Comparison of ENCODE assay signal across 1 mouse cellular context in the genomic region with DNA sequence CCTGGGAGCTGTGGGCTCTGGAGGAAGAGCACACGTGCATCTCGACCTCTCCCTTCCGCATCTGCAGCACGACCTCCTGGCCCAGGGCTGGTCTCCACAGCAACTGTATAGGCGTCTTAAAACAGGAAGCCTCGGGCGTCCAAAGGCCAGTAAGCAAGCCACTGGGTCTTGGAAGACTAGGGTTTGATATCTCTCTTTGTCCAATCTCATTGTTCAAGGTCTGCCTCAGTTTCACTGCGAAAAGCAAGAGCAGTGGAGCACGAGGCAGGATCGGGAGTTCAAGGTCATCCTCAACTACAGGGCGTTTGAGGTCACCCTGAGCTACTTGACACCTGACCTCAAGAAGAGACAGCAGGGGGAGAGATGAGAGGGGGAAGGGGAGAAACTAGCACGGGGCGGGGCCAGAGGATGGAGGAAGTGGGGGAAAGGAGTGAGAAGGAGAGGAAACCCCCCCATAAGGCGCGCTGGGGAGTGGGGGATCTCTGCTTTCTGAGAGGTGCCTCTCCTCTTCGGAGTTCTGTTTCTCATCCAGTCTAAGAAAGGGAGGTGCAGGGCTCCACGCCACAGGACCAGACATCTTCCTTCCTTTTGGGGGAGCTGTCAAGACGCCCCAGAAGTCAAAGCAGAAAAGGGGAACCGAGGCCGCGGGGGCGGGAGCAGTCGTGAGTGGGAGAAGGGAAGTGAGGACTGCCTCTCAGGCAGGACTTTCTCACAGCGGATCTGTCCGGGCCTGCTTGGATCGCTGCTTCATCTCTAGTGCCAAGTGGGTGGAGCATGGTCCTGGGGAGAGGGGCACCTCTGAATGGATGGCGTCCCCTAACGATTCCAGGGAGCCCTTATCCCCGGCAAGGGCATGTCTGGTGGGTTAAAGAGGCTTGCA.
TF ChIP-seq lines count a peak whose summit lies in the region.

No protein-coding gene starts in this region.

TF ChIP-seq in ES-E14, 5 proteins besides CTCF, POLR2A, EP300 and RAD21:
- TF ChIP-seq ZNF384 (IDR thresholded peaks at IDR 0.05; ENCODE audit: low read depth, low read length): no peak
- TF ChIP-seq MAFK (IDR thresholded peaks at IDR 0.05; ENCODE audit: insufficient read depth, low read depth, low read length): no peak
- no peak for TF ChIP-seq CHD2 (IDR thresholded peaks at IDR 0.05; ENCODE audit: low read depth, low read length)
- TF ChIP-seq ZC3H11A (IDR thresholded peaks at IDR 0.05; ENCODE audit: borderline replicate concordance, low read depth, low read length): no peak
- TF ChIP-seq HCFC1 (IDR thresholded peaks at IDR 0.05; ENCODE audit: borderline replicate concordance, insufficient read depth, low read length): no peak
